Mouse (Mus musculus): ENCODE measurements around the gene Vmn1r46. TPM values are rescaled to one million over a fixed set of nuclear protein-coding genes. Genes with fewer than 3 reads are reported as not detected.
"Not testable (repeated sequence)": the region's sequence is repeated elsewhere in the genome, so short reads cannot be mapped to it uniquely, and the experiment has no call there.

The Vmn1r46 gene
- not detected in 2 replicates for polyA plus RNA-seq (2012; rRNA removed)

GRCm38 (mm10) chr6:89969013-89969412 lies at the start of gene Vmn1r46:
TSS of gene Vmn1r46 (plus strand) at chr6:89969313.
- Histone ChIP-seq H3K27me3 (ENCODE audit: control insufficient read depth, insufficient read depth, low read length) (no peaks in the 10 kb centered on the region), H3K4me3 (replicated peaks; ENCODE audit: insufficient read depth, low read depth, low read length) (no peak within 1 kb of the TSS), H3K4me1 (ENCODE audit: control insufficient read depth, insufficient read depth, low read length) (no peaks in the 10 kb centered on the region), H3K27ac (ENCODE audit: insufficient read depth, low read length) (no peak within 1 kb of the TSS)
- 61% methylated on average over 2 of the region's 2 CpGs for WGBS
- TF ChIP-seq POLR2A (IDR thresholded peaks at IDR 0.05; ENCODE audit: borderline replicate concordance, insufficient read depth, low read length) = no peak
- no peak for TF ChIP-seq CTCF (IDR thresholded peaks at IDR 0.05; ENCODE audit: borderline replicate concordance, insufficient read depth, low read depth, low read length)
- no peak for DNase-seq

- 86% methylated on average over 2 of the region's 2 CpGs for WGBS
- not testable (repeated sequence) for DNase-seq
Observed at GRCm38 (mm10) chr6:89940498-89940897, 28.6 kb upstream of the Vmn1r46 start, which contains the start of gene Vmn1r45. TSS of gene Vmn1r45 (minus strand) at chr6:89940598.

GRCm38 (mm10) chr6:89940926-89941325 lies 28.2 kb upstream of the Vmn1r46 start:
- WGBS = 50% methylated on average over 2 of the region's 2 CpGs
- Histone ChIP-seq H3K4me1 (ENCODE audit: control insufficient read depth, insufficient read depth, low read length) (no peaks in the 10 kb centered on the region), H3K27ac (ENCODE audit: insufficient read depth, low read length) (no peak overlapping the region), H3K27me3 (ENCODE audit: control insufficient read depth, insufficient read depth, low read length) (no peaks in the 10 kb centered on the region), H3K4me3 (replicated peaks; ENCODE audit: insufficient read depth, low read depth, low read length) (no peak overlapping the region)
- DNase-seq = no peak
- TF ChIP-seq POLR2A (IDR thresholded peaks at IDR 0.05; ENCODE audit: borderline replicate concordance, insufficient read depth, low read length) = no peak
- no peak for TF ChIP-seq CTCF (IDR thresholded peaks at IDR 0.05; ENCODE audit: borderline replicate concordance, insufficient read depth, low read depth, low read length)

More at GRCm38 (mm10) chr6:89940498-89940897, 28.6 kb upstream of the Vmn1r46 start, which contains the start of gene Vmn1r45:
- not testable (repeated sequence) for H3K4me1 ChIP-seq (ENCODE audit: control insufficient read depth, insufficient read depth, low read length); H3K27ac ChIP-seq (ENCODE audit: insufficient read depth, low read length); H3K27me3 ChIP-seq (ENCODE audit: control insufficient read depth, insufficient read depth, low read length); H3K4me3 ChIP-seq (replicated peaks; ENCODE audit: insufficient read depth, low read depth, low read length)

GRCm38 (mm10) chr6:89953556-89953955 lies 15.6 kb upstream of the Vmn1r46 start:
- DNase-seq = no peak
- H3K4me3 ChIP-seq (replicated peaks; ENCODE audit: insufficient read depth, low read depth, low read length) = no peak overlapping the region
- H3K27ac ChIP-seq (ENCODE audit: insufficient read depth, low read length) = no peak overlapping the region
- no peaks in the 10 kb centered on the region for H3K27me3 ChIP-seq (ENCODE audit: control insufficient read depth, insufficient read depth, low read length)
- TF ChIP-seq POLR2A (IDR thresholded peaks at IDR 0.05; ENCODE audit: borderline replicate concordance, insufficient read depth, low read length) = no peak
- no peak for TF ChIP-seq CTCF (IDR thresholded peaks at IDR 0.05; ENCODE audit: borderline replicate concordance, insufficient read depth, low read depth, low read length)
- H3K4me1 ChIP-seq (ENCODE audit: control insufficient read depth, insufficient read depth, low read length) = no peaks in the 10 kb centered on the region
- 57% methylated on average over 2 of the region's 2 CpGs for WGBS

GRCm38 (mm10) chr6:89966341-89966740 lies 2.8 kb upstream of the Vmn1r46 start:
- H3K4me3 ChIP-seq (replicated peaks; ENCODE audit: insufficient read depth, low read depth, low read length) = no peak overlapping the region
- TF ChIP-seq CTCF (IDR thresholded peaks at IDR 0.05; ENCODE audit: borderline replicate concordance, insufficient read depth, low read depth, low read length) (no peak), POLR2A (IDR thresholded peaks at IDR 0.05; ENCODE audit: borderline replicate concordance, insufficient read depth, low read length) (no peak)
- H3K4me1 ChIP-seq (ENCODE audit: control insufficient read depth, insufficient read depth, low read length) = no peaks in the 10 kb centered on the region
- no peak overlapping the region for H3K27ac ChIP-seq (ENCODE audit: insufficient read depth, low read length)
- H3K27me3 ChIP-seq (ENCODE audit: control insufficient read depth, insufficient read depth, low read length) = no peaks in the 10 kb centered on the region
- no peak for DNase-seq

GRCm38 (mm10) chr6:89985989-89986388 lies 16.9 kb downstream of the Vmn1r46 start:
- 16% methylated on average over 1 of the region's 1 CpGs for WGBS
- H3K4me1 ChIP-seq (ENCODE audit: control insufficient read depth, insufficient read depth, low read length) = no peaks in the 10 kb centered on the region
- H3K27me3 ChIP-seq (ENCODE audit: control insufficient read depth, insufficient read depth, low read length) = no peaks in the 10 kb centered on the region
- DNase-seq = no peak
- TF ChIP-seq POLR2A (IDR thresholded peaks at IDR 0.05; ENCODE audit: borderline replicate concordance, insufficient read depth, low read length) (no peak), CTCF (IDR thresholded peaks at IDR 0.05; ENCODE audit: borderline replicate concordance, insufficient read depth, low read depth, low read length) (no peak)
- H3K27ac ChIP-seq (ENCODE audit: insufficient read depth, low read length) = no peak overlapping the region
- H3K4me3 ChIP-seq (replicated peaks; ENCODE audit: insufficient read depth, low read depth, low read length) = no peak overlapping the region

- H3K27me3 ChIP-seq (ENCODE audit: control insufficient read depth, insufficient read depth, low read length); H3K4me3 ChIP-seq (replicated peaks; ENCODE audit: insufficient read depth, low read depth, low read length); DNase-seq; H3K4me1 ChIP-seq (ENCODE audit: control insufficient read depth, insufficient read depth, low read length); H3K27ac ChIP-seq (ENCODE audit: insufficient read depth, low read length): not testable (repeated sequence)
- WGBS = 97% methylated on average over 1 of the region's 1 CpGs
Observed at GRCm38 (mm10) chr6:90015847-90016246, 46.7 kb downstream of the Vmn1r46 start, which contains the start of gene Vmn1r47. TSS of gene Vmn1r47 (plus strand) at chr6:90016147.

Other genes with a start within 250 kb of the Vmn1r46 start
- gene Vmn1r41, start 228.5 kb upstream of the Vmn1r46 start, polyA plus RNA-seq (2012; rRNA removed) = not detected in 2 replicates
- gene Vmn1r42, start 92.9 kb upstream of the Vmn1r46 start, polyA plus RNA-seq (2012; rRNA removed) = not detected in 2 replicates
- not detected in 2 replicates for gene Vmn1r43, start 92.9 kb upstream of the Vmn1r46 start, polyA plus RNA-seq (2012; rRNA removed)
- not detected in 2 replicates for gene Vmn1r44, start 85.7 kb upstream of the Vmn1r46 start, polyA plus RNA-seq (2012; rRNA removed)
- gene Vmn1r45, start 28.7 kb upstream of the Vmn1r46 start, polyA plus RNA-seq (2012; rRNA removed) = not detected in 2 replicates
- not detected in 2 replicates for gene Vmn1r47, start 46.8 kb downstream of the Vmn1r46 start, polyA plus RNA-seq (2012; rRNA removed)
- not detected in 2 replicates for gene Vmn1r48, start 67.5 kb downstream of the Vmn1r46 start, polyA plus RNA-seq (2012; rRNA removed)
- gene Vmn1r49, start 109.2 kb downstream of the Vmn1r46 start, polyA plus RNA-seq (2012; rRNA removed) = not detected in 2 replicates
- gene Vmn1r50, start 132.1 kb downstream of the Vmn1r46 start, polyA plus RNA-seq (2012; rRNA removed) = not detected in 2 replicates
- not detected in 2 replicates for gene Vmn1r51, start 153.3 kb downstream of the Vmn1r46 start, polyA plus RNA-seq (2012; rRNA removed)
- not detected in 2 replicates for gene Vmn1r52, start 205.5 kb downstream of the Vmn1r46 start, polyA plus RNA-seq (2012; rRNA removed)
- gene V1ra8, start 233.5 kb downstream of the Vmn1r46 start, polyA plus RNA-seq (2012; rRNA removed) = not detected in 2 replicates

Data from cerebellum, adult 2 months (tissue).